Mouse (Mus musculus): ENCODE results near the gene Sox4.

Gene Sox4

DNA sequence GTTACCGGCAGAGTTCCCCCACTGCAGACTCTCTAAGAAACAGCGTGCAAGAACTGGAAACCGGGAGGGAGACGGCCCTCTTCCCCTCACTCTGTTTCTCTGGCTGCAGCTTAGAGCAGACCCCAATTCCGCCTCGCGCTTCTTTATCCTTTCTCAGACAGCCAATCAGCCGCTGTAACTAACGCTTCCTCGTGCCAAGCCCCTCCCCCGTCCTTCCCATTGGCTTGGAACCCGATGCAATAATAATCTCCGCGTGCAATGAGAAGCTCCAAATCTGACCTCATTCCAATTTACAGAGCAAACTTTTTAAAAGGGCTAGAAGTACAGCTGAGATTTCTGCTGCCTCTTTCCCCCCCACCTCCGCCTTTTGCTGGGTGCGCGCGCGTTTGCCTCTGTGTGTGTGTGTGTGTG is at the start of gene Sox4:
Gene Sox4 (minus strand): TSS at position 133 of the 411 bp plus-strand sequence.
- peak; percentile 99 for DNase-seq (ENCODE audit: low read depth, low spot score)

DNA sequence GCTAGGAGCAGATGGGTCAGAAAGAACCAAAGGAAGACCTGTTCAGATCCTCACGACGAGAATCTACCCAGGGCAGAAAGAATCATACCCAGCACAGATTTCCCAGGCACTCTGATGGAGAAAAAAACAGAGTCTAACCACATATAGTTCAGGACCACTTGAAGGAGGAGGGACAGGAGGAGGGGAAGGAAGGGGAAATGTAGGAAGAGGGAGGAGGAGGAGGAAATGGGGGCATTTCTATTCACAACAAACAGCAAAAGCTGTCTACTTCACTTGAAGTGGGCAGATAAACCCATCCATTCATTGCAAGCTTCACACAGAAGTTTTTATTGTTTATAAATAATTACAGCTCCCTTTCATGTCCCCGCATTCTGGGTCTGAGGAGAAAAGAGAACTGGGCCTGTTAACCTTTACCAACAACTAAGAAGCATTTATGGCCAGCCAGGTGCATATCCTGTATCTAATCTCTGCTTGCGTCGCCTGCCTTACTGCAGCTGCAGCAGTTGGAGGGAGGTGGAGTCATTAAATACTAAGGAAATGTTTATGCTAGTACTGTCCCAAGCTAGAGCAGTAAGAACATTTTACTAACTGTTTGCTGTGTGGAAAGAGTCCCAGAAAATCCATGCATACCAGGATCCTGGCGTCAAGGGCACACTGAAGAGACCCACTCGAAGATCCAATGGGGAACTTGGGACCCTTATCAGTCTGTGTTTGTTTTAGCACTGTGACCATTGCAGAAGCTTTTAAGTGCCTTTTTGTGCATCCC is 38.6 kb upstream of the Sox4 start:
- no peak for DNase-seq (ENCODE audit: low read depth, low spot score)

DNA sequence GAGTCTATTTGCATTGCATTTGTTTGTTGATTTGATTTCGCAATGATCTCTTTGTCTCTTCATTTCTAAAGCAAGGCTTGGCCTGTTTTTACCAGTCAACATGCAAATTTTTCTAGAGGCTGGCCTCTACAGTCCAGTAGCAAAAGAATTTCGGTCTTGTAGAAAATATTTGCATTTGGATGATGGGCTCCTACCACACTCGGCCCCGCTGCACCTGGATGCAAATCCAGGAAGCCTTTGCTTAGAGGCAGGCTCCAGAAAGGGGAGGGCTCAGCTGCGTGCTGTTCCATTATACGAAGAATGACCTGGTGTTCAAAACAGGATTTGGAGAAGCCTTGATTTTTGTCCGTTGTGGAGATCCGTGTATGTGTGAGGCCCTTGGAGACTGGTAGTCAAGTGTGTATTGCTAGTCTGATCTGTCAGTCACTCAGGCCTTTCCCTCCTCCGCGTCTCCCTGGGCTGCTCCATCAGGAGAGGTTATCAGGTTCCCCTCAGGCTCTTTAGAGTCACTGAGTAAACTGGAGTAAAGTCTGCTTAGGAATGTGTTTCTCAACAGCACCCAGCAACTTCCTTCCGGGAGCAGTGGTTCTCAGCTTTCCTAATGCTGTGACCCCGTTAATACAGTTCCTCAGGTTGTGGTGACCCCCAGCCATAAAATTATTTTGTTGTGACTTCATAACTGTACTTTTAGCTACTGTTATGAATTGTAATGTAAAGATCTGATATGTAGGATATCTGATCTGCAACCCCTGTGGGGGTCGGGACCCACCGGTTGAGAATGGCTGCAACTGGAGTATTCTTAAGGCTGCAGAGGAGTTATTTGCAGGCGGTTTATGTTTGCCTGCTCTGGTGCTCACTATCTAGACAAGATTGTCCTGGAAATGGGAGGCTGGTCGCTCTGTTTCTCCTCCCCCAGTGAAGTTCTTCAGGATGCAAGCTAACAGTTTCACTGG is 35.5 kb upstream of the Sox4 start:
- no peak for DNase-seq (ENCODE audit: low read depth, low spot score)

DNA sequence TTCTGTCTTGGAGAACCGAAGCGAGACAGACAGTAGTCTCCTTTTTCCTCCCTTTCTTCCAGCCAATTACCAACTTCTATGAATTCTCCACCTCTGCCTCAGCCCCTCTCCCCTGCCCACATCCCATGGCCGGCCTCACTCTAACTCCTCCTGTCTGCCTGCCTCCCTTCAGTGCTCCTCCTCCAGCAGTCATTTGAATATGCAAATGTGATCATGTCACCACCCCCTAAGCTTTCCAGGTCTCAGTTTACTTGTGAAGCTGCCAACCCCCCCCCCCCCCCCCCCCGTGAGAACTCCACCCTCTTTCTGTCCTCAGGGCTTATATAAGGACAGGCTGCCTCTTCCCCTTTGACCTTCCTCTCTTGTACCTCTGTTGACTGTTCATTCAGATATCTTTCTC is 27.2 kb upstream of the Sox4 start:
- no peak for DNase-seq (ENCODE audit: low read depth, low spot score)

DNA sequence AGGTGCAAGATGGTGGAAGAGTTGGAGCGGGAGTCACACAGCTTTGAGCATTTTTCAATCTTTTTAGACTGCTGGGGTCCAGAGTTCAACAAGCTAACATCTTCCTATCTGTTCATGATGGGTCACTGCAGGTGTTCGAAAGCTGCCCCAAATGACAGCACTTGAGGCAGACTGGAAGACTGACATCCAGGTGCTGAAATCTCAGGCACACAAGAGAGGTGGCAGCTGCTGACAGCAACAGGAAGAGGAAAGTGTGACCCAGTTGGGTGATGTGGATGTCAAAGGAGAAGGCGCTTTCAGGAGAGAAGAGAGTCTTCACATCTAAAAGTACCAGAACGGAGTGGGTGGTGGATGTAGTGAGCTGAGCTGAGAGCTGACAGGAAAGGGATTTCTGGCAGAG is 21.5 kb upstream of the Sox4 start:
- DNase-seq (ENCODE audit: low read depth, low spot score), result no peak

DNA sequence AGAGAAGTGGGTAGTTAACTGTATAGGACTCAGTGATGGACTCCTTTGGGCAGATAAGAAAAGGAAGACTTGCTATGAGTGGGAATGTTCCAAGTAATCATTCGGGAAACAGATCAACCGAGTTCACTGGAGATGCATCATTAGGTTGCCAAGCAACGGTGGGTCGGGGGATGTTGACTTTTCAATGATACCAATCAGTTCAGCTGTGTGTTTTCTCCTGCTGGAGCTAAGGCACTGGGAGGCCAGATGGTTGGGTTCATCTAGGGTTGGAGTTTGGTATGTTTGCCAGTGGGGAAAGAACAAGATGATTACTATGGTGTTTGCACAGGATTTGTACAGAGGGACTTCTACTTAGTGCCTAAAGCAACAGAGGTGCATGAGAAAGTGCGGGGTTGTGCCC is 21.1 kb upstream of the Sox4 start:
- no peak for DNase-seq (ENCODE audit: low read depth, low spot score)

DNA sequence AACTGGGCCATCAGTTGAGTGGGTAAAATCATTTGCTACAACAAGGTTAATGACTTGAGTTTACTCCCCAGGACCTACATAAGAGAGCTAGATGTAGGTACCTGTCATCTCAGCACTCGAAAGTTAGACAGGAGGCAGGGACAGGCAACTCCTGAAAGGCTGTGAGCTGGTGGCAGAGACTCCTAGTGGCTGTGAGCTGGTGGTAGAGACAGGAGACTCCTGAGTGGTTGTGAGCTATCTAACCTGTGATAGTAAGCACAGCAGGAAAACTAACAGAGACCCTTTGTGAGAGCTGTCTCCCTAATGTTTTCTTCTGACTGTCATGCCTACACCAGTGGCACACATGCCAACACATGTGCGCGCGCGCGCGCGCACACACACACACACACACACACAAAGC is 7.4 kb upstream of the Sox4 start:
- DNase-seq (ENCODE audit: low read depth, low spot score), result no peak

DNA sequence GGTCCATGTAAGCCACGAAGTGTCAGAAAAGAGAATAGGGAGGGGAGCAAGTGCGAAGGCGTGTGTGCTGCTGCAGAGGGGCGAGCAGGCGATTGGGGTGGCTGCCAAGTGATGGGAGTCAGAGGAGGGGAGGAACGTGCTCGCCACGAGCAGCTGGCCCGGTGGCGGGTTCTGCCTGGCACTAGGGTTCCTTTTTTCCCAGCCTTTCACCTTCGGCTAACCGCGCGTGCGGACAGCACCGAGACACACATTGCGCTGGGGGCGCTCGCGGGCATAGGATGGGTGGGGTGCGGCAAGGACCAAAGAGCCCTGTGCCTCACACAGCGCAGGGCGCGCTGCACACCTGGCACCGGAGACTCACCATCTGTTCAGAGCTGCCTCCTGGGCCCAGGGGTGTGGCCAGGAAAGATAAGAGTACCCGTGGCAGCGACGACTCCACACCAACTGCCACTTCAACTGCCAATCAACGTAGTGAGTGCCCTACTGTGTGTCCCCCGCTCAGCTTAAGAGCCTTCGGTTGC is 6.0 kb upstream of the Sox4 start:
- no peak for DNase-seq (ENCODE audit: low read depth, low spot score)

DNA sequence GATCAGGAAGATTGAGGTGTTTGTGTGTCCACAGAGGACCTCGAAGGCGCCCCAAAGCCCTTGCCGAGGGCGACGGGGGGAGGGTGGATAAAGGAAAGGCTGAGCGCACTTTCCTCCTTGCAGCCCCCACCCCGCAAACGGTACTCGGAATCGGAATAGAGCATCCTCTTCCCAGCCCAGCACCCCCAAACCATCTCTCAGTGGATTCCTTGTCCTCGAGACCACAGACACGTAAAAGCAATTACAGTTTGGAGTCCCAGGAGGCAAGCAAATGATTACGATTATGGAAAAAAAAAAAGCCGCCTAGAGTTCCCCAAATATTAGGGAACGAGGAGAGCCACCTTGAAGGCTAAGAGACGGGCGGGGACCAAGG is 5.5 kb upstream of the Sox4 start:
- no peak for DNase-seq (ENCODE audit: low read depth, low spot score)

DNA sequence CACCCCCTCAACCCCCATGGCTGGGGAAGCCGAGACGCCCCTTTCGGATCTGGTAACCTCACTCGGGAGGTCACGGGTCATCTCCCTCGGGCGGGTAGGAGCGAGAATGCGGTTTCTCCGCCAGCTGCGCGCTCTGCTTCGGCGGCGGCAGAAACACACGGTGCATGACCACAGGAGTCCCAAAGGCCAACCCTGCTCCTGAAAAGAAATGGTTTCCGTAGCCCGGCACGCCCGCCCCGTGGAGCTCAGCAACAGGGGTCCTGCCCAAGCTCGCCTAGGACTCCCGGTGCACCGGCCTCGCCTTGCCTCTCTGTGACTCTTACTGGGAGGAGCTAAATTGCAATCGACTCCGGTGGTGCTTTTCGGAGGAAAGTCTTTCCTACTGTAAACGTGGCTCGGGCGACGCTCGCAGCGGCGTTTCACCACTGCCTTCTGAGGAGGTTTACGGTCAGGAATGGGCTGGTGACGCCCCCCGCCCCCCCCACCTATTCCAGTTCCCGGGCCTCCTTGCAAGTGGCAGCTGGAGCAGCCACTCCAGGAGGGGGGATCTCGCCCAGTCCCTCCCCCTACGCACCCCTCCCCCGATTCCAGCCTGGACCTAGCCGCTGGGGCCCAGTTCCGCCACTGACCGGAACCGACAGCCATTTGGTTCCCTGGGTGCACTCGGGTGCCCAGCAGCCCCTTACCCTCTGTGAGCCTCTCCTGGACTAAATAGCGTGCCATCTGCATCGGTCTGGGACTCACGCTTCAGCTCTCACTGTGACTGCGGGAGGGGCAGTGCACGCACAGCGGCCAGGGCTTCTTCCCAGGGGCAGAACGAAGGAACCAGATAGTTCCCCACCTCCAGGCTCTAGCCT is 4.9 kb upstream of the Sox4 start:
- no peak for DNase-seq (ENCODE audit: low read depth, low spot score)

DNA sequence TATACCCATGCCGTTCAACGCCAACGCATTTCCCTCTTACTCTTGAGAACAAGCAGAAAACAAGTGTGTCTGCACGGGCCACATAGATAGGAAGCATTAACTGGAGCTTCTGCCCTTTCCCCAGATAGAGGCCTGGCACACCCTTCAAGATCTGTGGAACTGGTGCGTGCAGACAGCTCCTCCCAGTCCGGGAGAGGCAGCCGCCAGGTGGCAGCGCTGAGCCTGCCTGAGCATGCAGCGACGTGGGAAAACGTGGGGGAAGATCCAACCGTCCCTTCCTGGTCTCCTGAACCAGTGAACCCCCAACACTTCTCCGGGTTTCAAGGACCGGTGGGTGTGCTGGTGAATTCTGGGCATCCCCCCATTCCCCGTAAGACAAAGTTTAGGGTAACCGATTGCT is 4.3 kb upstream of the Sox4 start:
- peak; percentile 84 for DNase-seq (ENCODE audit: low read depth, low spot score)

DNA sequence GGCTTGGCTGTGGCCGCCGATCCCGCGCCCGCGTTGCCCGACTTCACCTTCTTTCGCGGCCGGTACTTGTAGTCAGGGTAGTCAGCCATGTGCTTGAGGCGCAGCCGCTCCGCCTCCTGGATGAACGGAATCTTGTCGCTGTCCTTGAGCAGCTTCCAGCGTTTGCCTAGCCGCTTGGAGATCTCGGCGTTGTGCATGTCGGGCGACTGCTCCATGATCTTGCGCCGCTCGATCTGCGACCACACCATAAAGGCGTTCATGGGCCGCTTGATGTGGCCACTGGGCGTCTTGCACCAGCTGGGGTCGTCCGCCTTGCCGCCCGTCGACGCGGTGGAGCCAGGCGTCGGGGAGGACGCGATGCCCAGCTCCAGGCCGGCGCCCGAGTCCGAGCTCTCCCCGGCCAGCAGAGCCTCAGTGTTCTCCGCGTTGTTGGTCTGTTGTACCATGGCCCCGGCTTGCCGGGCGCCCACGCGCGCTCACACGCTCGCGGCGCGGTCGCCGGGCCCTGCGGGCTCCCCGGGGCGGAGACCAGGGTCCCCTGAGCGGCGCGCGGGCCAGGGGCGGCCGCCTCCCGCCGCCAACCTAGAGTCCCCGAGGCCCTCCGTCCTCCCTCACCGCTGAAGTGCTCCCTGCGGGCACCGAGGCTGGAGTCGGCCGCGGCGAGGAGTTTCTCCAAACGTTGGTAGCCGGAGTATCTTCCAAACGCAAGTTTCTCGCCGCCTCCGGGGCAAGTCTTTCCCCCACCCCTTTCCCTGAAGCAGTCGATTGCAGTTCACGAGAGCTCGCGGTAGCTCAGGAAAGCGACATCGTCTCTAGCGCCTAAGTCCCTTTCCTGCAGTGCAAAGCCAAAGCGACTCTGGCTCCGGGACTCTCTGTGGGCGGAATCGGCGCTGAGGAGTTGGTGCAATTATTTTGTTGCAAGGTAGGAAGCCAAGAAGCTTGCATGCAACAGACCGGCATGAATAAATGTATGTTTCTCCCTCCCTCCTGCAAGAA is 639 bp downstream of the Sox4 start:
- no peak for DNase-seq (ENCODE audit: low read depth, low spot score)

DNA sequence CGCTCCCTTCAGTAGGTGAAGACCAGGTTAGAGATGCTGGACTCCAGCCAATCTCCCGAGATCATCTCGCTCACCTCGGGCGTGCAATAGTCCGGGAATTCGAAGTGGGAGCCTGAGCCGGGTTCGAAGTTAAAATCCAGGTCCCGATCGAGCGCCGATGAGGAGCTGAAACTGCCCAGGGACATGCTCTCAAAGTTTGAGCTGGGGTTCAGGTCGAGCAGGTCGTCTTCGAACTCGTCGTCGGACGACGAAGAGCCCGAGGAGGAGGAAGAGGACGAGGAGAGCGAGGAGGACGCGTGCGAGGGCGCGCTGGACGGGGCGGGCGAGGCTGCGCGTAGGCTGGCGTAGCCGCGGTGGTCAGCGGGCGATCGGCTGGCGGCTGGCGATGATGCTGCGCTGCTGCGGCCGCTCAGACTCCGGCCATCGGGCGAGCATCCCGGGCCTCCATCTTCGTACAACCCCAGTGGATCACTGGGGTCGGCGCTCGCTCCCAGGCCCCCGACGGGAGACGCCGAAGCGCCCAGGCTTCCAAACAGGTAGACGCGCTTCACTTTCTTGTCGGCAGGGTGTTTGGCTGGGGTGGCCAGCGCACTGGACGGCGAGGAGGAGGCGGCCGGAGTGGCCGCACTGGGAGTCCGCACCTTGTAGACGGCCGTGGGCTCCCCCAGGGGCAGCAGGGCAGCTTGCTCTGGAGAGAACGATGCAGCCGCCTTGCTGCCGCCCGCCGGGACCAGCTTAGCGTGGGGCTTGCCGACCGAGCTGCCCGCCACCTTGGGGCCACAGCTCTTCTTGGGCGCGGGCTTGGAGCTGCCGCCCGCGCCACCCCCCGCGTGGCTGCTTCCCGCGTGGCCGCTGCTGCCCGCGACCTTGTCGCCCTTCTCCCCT is 1.6 kb downstream of the Sox4 start:
- DNase-seq (ENCODE audit: low read depth, low spot score), result no peak

DNA sequence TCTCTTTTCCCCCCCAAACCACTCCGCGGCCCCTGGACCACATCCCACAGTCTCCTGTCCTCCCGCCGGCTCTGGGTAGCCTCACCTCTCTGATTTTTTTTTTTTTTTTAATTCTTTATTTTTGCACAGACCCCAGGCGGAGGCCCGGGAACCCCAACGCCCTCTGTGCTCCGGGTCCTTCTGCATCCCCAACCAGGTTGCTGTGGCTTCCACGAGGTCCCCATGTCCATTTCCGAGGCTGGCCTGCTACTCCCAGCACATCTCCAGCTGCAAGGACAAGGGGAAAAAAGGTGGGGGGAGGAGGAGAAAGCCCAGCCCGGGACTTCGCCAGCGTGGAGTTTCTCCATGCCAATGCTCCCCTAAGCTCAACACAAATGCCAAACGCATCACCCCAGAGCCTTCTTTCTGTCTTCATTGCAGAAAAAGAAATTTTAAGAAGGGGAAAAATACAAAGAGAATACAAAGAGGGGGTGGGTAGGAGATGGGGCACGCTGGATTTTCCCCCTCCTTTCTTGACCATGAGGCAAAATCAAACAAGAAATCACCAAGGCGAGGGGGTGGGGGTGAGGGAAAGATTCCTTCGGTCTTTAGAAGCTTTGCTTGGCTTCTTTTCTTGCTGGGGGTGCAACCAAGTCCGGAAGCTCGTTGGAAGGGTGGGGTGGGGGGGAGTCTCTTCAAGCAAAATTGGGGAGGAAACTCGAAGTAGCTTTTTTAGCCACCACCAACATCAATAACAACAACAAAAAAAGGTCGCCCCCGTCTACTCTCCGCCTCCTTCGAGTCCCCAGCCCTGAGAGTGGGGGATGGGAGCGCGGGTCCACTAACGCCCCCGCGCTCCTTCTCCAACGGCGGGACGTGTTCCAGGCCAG is 2.7 kb downstream of the Sox4 start:
- no peak for DNase-seq (ENCODE audit: low read depth, low spot score)

DNA sequence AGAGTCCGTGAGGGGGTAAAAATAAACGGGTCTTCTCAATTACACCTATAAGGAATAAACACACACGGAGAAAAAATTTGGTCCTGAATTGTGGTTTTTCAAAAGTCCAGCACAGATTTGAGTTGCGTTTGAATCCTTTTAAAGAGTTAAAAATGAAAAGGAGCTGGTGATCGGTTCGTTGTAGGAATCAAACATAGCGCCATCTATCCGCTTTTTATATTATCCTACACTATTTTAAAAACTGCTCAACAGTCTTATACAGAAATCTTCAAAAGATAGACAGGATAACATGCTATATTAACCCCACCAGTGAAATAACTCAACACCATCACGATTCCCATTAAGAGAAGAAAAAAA is 3.3 kb downstream of the Sox4 start:
- no peak for DNase-seq (ENCODE audit: low read depth, low spot score)

DNA sequence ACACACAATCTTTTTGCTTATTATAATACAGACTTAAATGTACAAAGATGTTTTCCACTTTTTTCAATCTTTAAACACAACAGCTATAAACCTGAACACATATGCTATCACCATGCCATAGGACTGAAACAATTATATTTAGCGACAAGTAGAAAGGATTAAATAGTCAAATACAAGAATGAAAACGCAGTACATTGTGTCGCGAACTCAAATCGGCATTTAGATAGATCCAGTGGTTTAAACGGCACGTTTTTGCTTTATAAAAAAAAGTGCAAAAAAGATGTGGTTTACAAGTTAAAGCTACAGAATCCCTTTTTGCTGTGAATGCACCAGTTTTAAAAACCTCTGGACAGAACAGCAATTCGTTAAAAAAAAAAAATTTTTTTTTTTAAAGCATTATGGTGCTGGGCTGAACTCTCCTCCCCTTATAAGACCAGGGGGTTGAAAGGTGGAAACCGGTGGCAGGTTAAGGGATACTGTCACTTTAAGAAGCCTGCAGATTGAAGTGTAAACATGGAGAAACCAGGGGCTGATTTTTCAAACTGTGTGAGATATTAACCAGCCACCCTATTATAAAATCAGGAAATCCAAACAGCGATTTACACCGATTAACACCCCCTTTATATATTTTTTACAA is 4.1 kb downstream of the Sox4 start:
- no peak for DNase-seq (ENCODE audit: low read depth, low spot score)

DNA sequence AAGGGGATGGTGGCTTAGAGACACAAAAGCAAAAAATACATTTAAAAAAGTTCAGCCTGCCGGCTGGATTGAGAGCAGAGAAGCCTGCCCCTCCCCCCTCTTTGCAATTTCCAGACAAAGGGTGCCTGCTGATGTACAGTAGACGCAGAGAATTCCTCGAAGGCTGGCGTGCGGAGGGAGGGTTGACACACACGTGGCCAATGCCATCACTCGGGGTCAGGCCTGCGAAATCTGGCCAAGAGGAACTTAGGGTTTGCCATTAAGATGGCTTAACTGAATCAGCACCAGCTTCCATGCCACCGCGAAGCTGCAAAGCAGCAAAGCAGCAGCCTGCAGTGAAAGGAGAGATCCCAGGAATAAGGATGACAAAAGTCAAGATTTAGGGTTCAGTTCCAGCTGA is 5.0 kb downstream of the Sox4 start:
- no peak for DNase-seq (ENCODE audit: low read depth, low spot score)
